Mouse (Mus musculus) kidney, embryonic 15.5 days (tissue): ENCODE results near the gene Osm. TPM values are rescaled to one million over a fixed set of nuclear protein-coding genes. Genes with fewer than 3 reads are reported as not detected.
A peak's percentile ranks its signal among the peaks of the same experiment; 100 is the strongest.

Source experiments
- ATAC-seq: fragments of 200-750 bp; cut with Nextera tagmentation; replicated peaks from 2 replicates; pipeline ENCODE4 v1.8.0; 2017; ENCODE audit warnings: moderate TSS enrichment; ENCODE audit not compliant: low FRiP score
- H3K27ac ChIP-seq: fragments of 300-500 bp; sonication (generic); 2 replicates; pipeline ENCODE4 v1.5.1; 2015; ENCODE audit warnings: mild to moderate bottlenecking, inconsistent platforms
- H3K27me3 ChIP-seq: fragments of 300-500 bp; sonication (generic); 2 replicates; pipeline ENCODE4 v1.6.1; 2015; ENCODE audit warnings: inconsistent platforms
- H3K36me3 ChIP-seq: fragments of 300-500 bp; sonication (generic); 2 replicates; pipeline ENCODE4 v1.6.1; 2015; ENCODE audit warnings: inconsistent platforms
- H3K4me1 ChIP-seq: fragments of 300-500 bp; sonication (generic); 2 replicates; pipeline ENCODE4 v1.6.1; 2015; ENCODE audit warnings: inconsistent platforms
- H3K4me2 ChIP-seq: fragments of 300-500 bp; sonication (generic); 2 replicates; pipeline ENCODE4 v1.6.1; 2015; ENCODE audit warnings: moderate library complexity, mild to moderate bottlenecking, inconsistent platforms
- H3K4me3 ChIP-seq: fragments of 300-500 bp; sonication (generic); replicated peaks from 2 replicates; pipeline ENCODE4 v1.5.1; 2015; ENCODE audit warnings: mild to moderate bottlenecking, inconsistent platforms
- H3K9ac ChIP-seq: fragments of 300-500 bp; sonication (generic); 2 replicates; pipeline ENCODE4 v1.6.1; 2015; ENCODE audit warnings: mild to moderate bottlenecking, inconsistent platforms
- H3K9me3 ChIP-seq: fragments of 300-500 bp; sonication (generic); replicated peaks from 2 replicates; pipeline ENCODE4 v1.6.1; 2016; ENCODE audit warnings: inconsistent platforms
- WGBS: fragments of 180-500 bp; shearing (Covaris S2); methylation state at CpG from one replicate; pipeline ENCODE4 v1.1.7; 2015; ENCODE audit warnings: mixed read lengths; 5-methylcytosine and 5-hydroxymethylcytosine counted together
- polyA plus RNA-seq: library from polyadenylated mRNA; unstranded; fragments of >200 nt; fragmentation: Nextera tagmentation; extraction: Ambion mirVana; gene quantifications from 2 replicates; pipeline ENCODE4 v1.2.1, GENCODE M21; 2015

The Osm gene
- polyA plus RNA-seq, 1 experiment from 2014 or later: not detected

GRCm38 (mm10) chr11:4263296-4263695 lies 27.1 kb downstream of the Osm start:
- 32% methylated on average over 1 of the region's 1 CpGs for WGBS
- Histone ChIP-seq H3K4me2 (no peak overlapping the region), H3K27me3 (peaks cover 38% of the 10 kb centered on the region), H3K4me1 (peaks cover 76% of the 10 kb centered on the region), H3K27ac (0 out of 2 replicates have a peak overlapping the region, but pooled peaks have one; percentile 48), H3K4me3 (no peak overlapping the region), H3K9me3 (no peaks in the 10 kb centered on the region), H3K9ac (no peak overlapping the region), H3K36me3 (no peaks in the 10 kb centered on the region)
- no peak for ATAC-seq

GRCm38 (mm10) chr11:4264066-4264465 lies 27.8 kb downstream of the Osm start:
- no peak overlapping the region for H3K4me3 ChIP-seq
- no peaks in the 10 kb centered on the region for H3K36me3 ChIP-seq
- no peak overlapping the region for H3K9ac ChIP-seq
- no peak overlapping the region for H3K27ac ChIP-seq
- no peaks in the 10 kb centered on the region for H3K9me3 ChIP-seq
- peaks cover 45% of the 10 kb centered on the region for H3K27me3 ChIP-seq
- 45% methylated on average over 7 of the region's 7 CpGs for WGBS
- no peak overlapping the region for H3K4me2 ChIP-seq
- ATAC-seq: no peak
- peaks cover 69% of the 10 kb centered on the region for H3K4me1 ChIP-seq

GRCm38 (mm10) chr11:4266271-4267201 lies 30.3 kb downstream of the Osm start:
- H3K4me2 ChIP-seq: peak overlapping the region; percentile 92
- no peaks in the 10 kb centered on the region for H3K36me3 ChIP-seq
- peak; percentile 63; the same call in 1 of the 2 replicates for ATAC-seq
- H3K9me3 ChIP-seq: no peaks in the 10 kb centered on the region
- no peak overlapping the region for H3K27ac ChIP-seq
- peak overlapping the region; percentile 59 for H3K4me3 ChIP-seq
- H3K4me1 ChIP-seq: peaks cover 57% of the 10 kb centered on the region
- H3K9ac ChIP-seq: peak overlapping the region; percentile 61
- peaks cover 51% of the 10 kb centered on the region for H3K27me3 ChIP-seq
- WGBS: under 1% methylated on average over 61 of the region's 61 CpGs

GRCm38 (mm10) chr11:4267202-4267578 lies 31.0 kb downstream of the Osm start:
- Histone ChIP-seq H3K36me3 (no peaks in the 10 kb centered on the region), H3K9ac (no peak overlapping the region), H3K27me3 (peaks cover 51% of the 10 kb centered on the region), H3K4me3 (peak overlapping the region; percentile 59), H3K4me1 (peaks cover 50% of the 10 kb centered on the region), H3K4me2 (peak overlapping the region; percentile 92), H3K9me3 (no peaks in the 10 kb centered on the region), H3K27ac (no peak overlapping the region)
- ATAC-seq: no peak
- WGBS: 2% methylated on average over 13 of the region's 13 CpGs

GRCm38 (mm10) chr11:4268500-4268899 lies 32.3 kb downstream of the Osm start:
- Histone ChIP-seq H3K4me2 (no peak overlapping the region), H3K4me1 (peaks cover 37% of the 10 kb centered on the region), H3K27ac (no peak overlapping the region), H3K4me3 (no peak overlapping the region), H3K9me3 (no peaks in the 10 kb centered on the region), H3K27me3 (peaks cover 51% of the 10 kb centered on the region), H3K9ac (no peak overlapping the region), H3K36me3 (no peaks in the 10 kb centered on the region)
- ATAC-seq: no peak
- WGBS: 86% methylated on average over 6 of the region's 6 CpGs

- no peak overlapping the region for H3K4me3 ChIP-seq
- ATAC-seq: no peak
- H3K27me3 ChIP-seq: peaks cover 36% of the 10 kb centered on the region
- 27% methylated on average over 20 of the region's 20 CpGs for WGBS
- H3K27ac ChIP-seq: peak overlapping the region; percentile 41; the same call in 1 of the 2 replicates
- H3K36me3 ChIP-seq: no peaks in the 10 kb centered on the region
- no peak overlapping the region for H3K9ac ChIP-seq
- H3K4me1 ChIP-seq: peaks cover 20% of the 10 kb centered on the region
- no peaks in the 10 kb centered on the region for H3K9me3 ChIP-seq
- H3K4me2 ChIP-seq: no peak overlapping the region
These were observed 34.7 kb downstream of the Osm start for GRCm38 (mm10) chr11:4270744-4271459.

- no peak overlapping the region for H3K4me3 ChIP-seq
- H3K4me1 ChIP-seq: peaks cover 19% of the 10 kb centered on the region
- ATAC-seq: no peak
- H3K27me3 ChIP-seq: peaks cover 33% of the 10 kb centered on the region
- H3K9ac ChIP-seq: no peak overlapping the region
- no peaks in the 10 kb centered on the region for H3K36me3 ChIP-seq
- no peak overlapping the region for H3K27ac ChIP-seq
- H3K4me2 ChIP-seq: no peak overlapping the region
- WGBS: 71% methylated on average over 11 of the region's 11 CpGs
- no peaks in the 10 kb centered on the region for H3K9me3 ChIP-seq
These were observed 35.3 kb downstream of the Osm start for GRCm38 (mm10) chr11:4271544-4271943.

- no peaks in the 10 kb centered on the region for H3K9me3 ChIP-seq
- no peaks in the 10 kb centered on the region for H3K27me3 ChIP-seq
- peak overlapping the region; percentile 67 for H3K27ac ChIP-seq
- H3K4me2 ChIP-seq: no peak overlapping the region
- H3K36me3 ChIP-seq: no peaks in the 10 kb centered on the region
- WGBS: 39% methylated on average over 11 of the region's 11 CpGs
- H3K4me3 ChIP-seq: no peak overlapping the region
- H3K4me1 ChIP-seq: peaks cover 12% of the 10 kb centered on the region
- peak; percentile 46; the same call in 1 of the 2 replicates for ATAC-seq
- no peak overlapping the region for H3K9ac ChIP-seq
These were observed 40.2 kb downstream of the Osm start for GRCm38 (mm10) chr11:4276411-4276861.

- no peaks in the 10 kb centered on the region for H3K27me3 ChIP-seq
- 54% methylated on average over 7 of the region's 7 CpGs for WGBS
- no peaks in the 10 kb centered on the region for H3K36me3 ChIP-seq
- no peak overlapping the region for H3K9ac ChIP-seq
- ATAC-seq: no peak
- no peak overlapping the region for H3K4me3 ChIP-seq
- no peak overlapping the region for H3K4me2 ChIP-seq
- H3K4me1 ChIP-seq: peaks cover 20% of the 10 kb centered on the region
- H3K27ac ChIP-seq: no peak overlapping the region
- no peaks in the 10 kb centered on the region for H3K9me3 ChIP-seq
These were observed 43.7 kb downstream of the Osm start for GRCm38 (mm10) chr11:4279909-4280308.

- Histone ChIP-seq H3K4me3 (no peak overlapping the region), H3K9ac (no peak overlapping the region), H3K27me3 (no peaks in the 10 kb centered on the region; the same call in 1 of the 2 replicates), H3K4me1 (peaks cover 11% of the 10 kb centered on the region), H3K9me3 (no peaks in the 10 kb centered on the region), H3K4me2 (no peak overlapping the region), H3K27ac (no peak overlapping the region), H3K36me3 (no peaks in the 10 kb centered on the region)
- 81% methylated on average over 6 of the region's 6 CpGs for WGBS
- ATAC-seq: no peak
These were observed 45.6 kb downstream of the Osm start for GRCm38 (mm10) chr11:4281852-4282251.

- peaks cover 8% of the 10 kb centered on the region for H3K4me1 ChIP-seq
- WGBS: 10% methylated on average over 4 of the region's 4 CpGs
- H3K4me3 ChIP-seq: no peak overlapping the region
- H3K9me3 ChIP-seq: no peaks in the 10 kb centered on the region
- no peaks in the 10 kb centered on the region for H3K36me3 ChIP-seq
- H3K27me3 ChIP-seq: no peaks in the 10 kb centered on the region; the same call in 1 of the 2 replicates
- H3K27ac ChIP-seq: 0 out of 2 replicates have a peak overlapping the region, but pooled peaks have one; percentile 22
- no peak overlapping the region for H3K9ac ChIP-seq
- peak; percentile 81 for ATAC-seq
- no peak overlapping the region for H3K4me2 ChIP-seq
These were observed 47.4 kb downstream of the Osm start for GRCm38 (mm10) chr11:4283627-4284026.

- Histone ChIP-seq H3K9me3 (no peaks in the 10 kb centered on the region), H3K27ac (no peak overlapping the region), H3K27me3 (no peaks in the 10 kb centered on the region; the same call in 1 of the 2 replicates), H3K4me3 (no peak overlapping the region), H3K9ac (no peak overlapping the region), H3K4me1 (no peaks in the 10 kb centered on the region), H3K36me3 (no peaks in the 10 kb centered on the region), H3K4me2 (no peak overlapping the region)
- ATAC-seq: no peak
- 48% methylated on average over 3 of the region's 3 CpGs for WGBS
These were observed 53.1 kb downstream of the Osm start for GRCm38 (mm10) chr11:4289280-4289679.
